Mouse (Mus musculus) bone marrow, adult 2 months (tissue): ENCODE data around the gene Cacna2d2. TPM values are rescaled to one million over a fixed set of nuclear protein-coding genes. Genes with fewer than 3 reads are reported as not detected.

Experiments
- H3K27ac ChIP-seq: fragments of 200-500 bp; 2 replicates; pipeline ENCODE4 v1.5.1; 2012; ENCODE audit warnings: low read depth, mild to moderate bottlenecking, control low read depth, inconsistent platforms, low read length; ENCODE audit not compliant: control insufficient read depth, poor library complexity, insufficient read depth
- H3K4me1 ChIP-seq: fragments of 200-500 bp; 2 replicates; pipeline ENCODE4 v1.6.1; 2011; ENCODE audit warnings: low read length; ENCODE audit not compliant: control insufficient read depth, insufficient read depth
- H3K4me3 ChIP-seq: fragments of 200-500 bp; replicated peaks from 2 replicates; pipeline ENCODE3; 2011; ENCODE audit warnings: mild to moderate bottlenecking, low read depth, low read length, control low read depth; ENCODE audit not compliant: control insufficient read depth
- CTCF ChIP-seq: fragments of 200-500 bp; IDR thresholded peaks from 2 replicates; pipeline ENCODE4 v1.5.1; 2011; ENCODE audit warnings: low read length, control low read depth; ENCODE audit not compliant: control insufficient read depth, insufficient read depth
- POLR2A ChIP-seq: fragments of 200-500 bp; IDR thresholded peaks from 2 replicates; pipeline ENCODE4 v1.6.1; 2011; ENCODE audit warnings: low read depth, mild to moderate bottlenecking, control low read depth, low read length, borderline replicate concordance; ENCODE audit not compliant: control insufficient read depth
- WGBS: fragments of 180-500 bp; shearing (Covaris S2); methylation state at CpG from one replicate; pipeline ENCODE4 v1.1.7; 2018; 5-methylcytosine and 5-hydroxymethylcytosine counted together
- polyA plus RNA-seq: library from polyadenylated mRNA; stranded (reverse); fragments of >200 nt; gene quantifications from 2 replicates; pipeline ENCODE4 v1.2.4, GENCODE M21; 2011; ENCODE audit warnings: low replicate concordance; ENCODE audit not compliant: missing spikeins, insufficient read depth, insufficient read length

Gene Cacna2d2
- polyA plus RNA-seq, 1 experiment, result not detected

DNA sequence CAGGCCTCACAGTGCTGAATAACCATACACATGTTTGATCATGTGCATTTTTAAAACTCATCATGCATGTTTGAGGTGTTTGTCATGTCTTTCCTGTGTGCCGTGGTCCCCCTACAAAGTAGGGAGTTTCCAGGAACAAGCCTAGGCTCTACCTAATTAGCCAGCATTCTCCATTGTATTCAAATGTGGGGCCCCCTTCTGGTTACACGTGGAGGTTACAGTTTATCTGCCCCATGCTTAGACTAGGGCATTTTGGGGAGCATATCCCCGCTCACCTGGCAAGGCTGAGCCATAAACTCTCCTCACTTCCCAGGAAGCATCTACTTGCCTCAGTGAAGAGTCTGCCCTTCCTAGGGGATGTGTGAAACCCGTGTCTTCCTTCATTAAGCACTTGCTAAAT, 3.0 kb upstream of the Cacna2d2 start:
- Histone ChIP-seq H3K4me3 (no peak overlapping the region), H3K27ac (no peak overlapping the region), H3K4me1 (no peaks in the 10 kb centered on the region)
- 21% methylated on average over 4 of the region's 4 CpGs for WGBS
- TF ChIP-seq POLR2A, result no peak
- TF ChIP-seq CTCF, result no peak

- TF ChIP-seq POLR2A (no peak), CTCF (no peak)
- no peak overlapping the region for H3K4me3 ChIP-seq
- WGBS, result 19% methylated on average over 11 of the region's 11 CpGs
Measured at GRCm38 (mm10) chr9:107398968-107399367, 444 bp upstream of the Cacna2d2 start.

GRCm38 (mm10) chr9:107400060-107400511, 674 bp downstream of the Cacna2d2 start:
- WGBS, result 1% methylated on average over 45 of the region's 45 CpGs
- H3K27ac ChIP-seq, result no peak overlapping the region
- no peak for TF ChIP-seq POLR2A
- no peak overlapping the region for H3K4me3 ChIP-seq
- no peaks in the 10 kb centered on the region for H3K4me1 ChIP-seq

More at GRCm38 (mm10) chr9:107398968-107399367, 444 bp upstream of the Cacna2d2 start:
- H3K4me1 ChIP-seq, result no peaks in the 10 kb centered on the region
- no peak overlapping the region for H3K27ac ChIP-seq

GRCm38 (mm10) chr9:107400666-107401285, 1.4 kb downstream of the Cacna2d2 start:
- WGBS, result 17% methylated on average over 13 of the region's 13 CpGs
- Histone ChIP-seq H3K4me3 (no peak overlapping the region), H3K27ac (no peak overlapping the region), H3K4me1 (no peaks in the 10 kb centered on the region)
- TF ChIP-seq CTCF, result no peak
- no peak for TF ChIP-seq POLR2A

DNA sequence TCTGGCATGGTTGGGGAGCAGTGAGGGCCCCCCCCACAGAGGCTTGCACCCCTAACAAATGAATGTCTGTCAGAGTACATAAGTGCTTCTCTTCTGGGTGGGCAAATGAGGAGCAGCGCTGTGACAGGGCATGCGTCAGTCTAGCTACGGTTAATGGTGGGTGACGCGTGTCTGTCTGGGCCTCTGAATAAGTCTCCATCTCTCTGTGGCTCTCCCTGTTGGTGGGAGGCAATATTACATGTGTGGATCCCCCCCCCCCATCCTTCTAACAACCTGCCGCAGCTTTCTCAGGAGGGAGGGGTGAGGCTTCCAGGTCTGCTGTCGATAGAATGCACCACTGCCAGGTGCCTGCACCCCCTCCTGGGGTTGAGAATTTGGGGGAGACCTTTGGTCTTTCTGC, 3.7 kb downstream of the Cacna2d2 start:
- no peak overlapping the region for H3K27ac ChIP-seq
- 62% methylated on average over 7 of the region's 7 CpGs for WGBS
- TF ChIP-seq CTCF (no peak), POLR2A (no peak)
- no peaks in the 10 kb centered on the region for H3K4me1 ChIP-seq
- no peak overlapping the region for H3K4me3 ChIP-seq

DNA sequence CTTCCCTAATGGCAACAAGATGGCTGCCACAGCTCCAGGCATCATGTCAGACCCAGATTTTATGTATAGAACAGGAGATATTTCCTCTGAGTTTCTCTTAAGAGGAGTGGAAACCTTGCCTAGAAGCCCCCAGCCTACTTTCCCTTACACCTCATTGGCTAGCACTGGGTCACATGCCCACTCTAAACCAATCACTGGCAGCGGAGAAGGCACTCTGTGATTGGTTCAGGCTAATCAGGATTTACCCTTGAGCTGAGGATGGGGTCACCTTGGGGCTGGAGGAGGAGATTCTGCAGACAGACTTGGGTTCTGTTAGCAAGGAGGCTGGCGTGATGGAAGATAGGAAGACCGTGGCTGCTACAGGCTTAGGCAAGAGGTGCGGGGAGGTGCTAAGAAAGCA, 10.0 kb downstream of the Cacna2d2 start:
- 80% methylated on average over 4 of the region's 4 CpGs for WGBS
- Histone ChIP-seq H3K4me1 (no peaks in the 10 kb centered on the region), H3K27ac (no peak overlapping the region), H3K4me3 (no peak overlapping the region)
- no peak for TF ChIP-seq CTCF
- TF ChIP-seq POLR2A, result no peak

DNA sequence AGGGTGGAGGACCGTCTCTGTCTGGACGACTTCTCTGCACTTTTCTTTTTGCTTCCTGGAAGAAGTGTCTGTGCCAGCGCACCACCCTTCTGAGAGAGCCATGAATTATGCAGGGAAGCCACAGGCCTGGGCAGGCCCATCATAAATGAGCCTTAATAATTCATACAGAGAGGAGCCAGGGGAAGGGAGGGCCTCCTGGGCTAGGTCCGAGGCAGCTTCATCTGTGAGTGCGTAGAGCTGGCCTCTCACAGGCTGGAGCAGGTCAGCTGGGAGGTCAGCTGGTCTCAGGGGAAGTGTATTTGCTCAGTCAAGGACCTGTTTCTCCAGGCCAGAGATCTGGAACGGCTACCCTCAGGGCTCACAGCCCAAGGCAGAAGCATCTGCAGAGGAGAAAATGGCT, 17.7 kb downstream of the Cacna2d2 start:
- Histone ChIP-seq H3K4me1 (no peaks in the 10 kb centered on the region), H3K4me3 (no peak overlapping the region), H3K27ac (no peak overlapping the region)
- no peak for TF ChIP-seq CTCF
- TF ChIP-seq POLR2A, result no peak
- 59% methylated on average over 6 of the region's 6 CpGs for WGBS

GRCm38 (mm10) chr9:107419491-107420244, 20.3 kb downstream of the Cacna2d2 start:
- 71% methylated on average over 9 of the region's 9 CpGs for WGBS
- no peak overlapping the region for H3K27ac ChIP-seq
- no peak overlapping the region for H3K4me3 ChIP-seq
- no peak for TF ChIP-seq CTCF
- no peak for TF ChIP-seq POLR2A
- no peaks in the 10 kb centered on the region for H3K4me1 ChIP-seq
